Mouse (Mus musculus): ENCODE measurements at regions not wholly inside any gene's neighbourhood (a gene's known extent, or its start where the extent isn't known, plus 50 kb on each side); places are given as distances from the start of the nearest gene placed in this dataset.

- no peak for DNase-seq (ENCODE audit: low read depth)
These were observed 90.7 kb upstream of the Usp24 start for GRCm38 (mm10) chr4:106225184-106225862.

DNA sequence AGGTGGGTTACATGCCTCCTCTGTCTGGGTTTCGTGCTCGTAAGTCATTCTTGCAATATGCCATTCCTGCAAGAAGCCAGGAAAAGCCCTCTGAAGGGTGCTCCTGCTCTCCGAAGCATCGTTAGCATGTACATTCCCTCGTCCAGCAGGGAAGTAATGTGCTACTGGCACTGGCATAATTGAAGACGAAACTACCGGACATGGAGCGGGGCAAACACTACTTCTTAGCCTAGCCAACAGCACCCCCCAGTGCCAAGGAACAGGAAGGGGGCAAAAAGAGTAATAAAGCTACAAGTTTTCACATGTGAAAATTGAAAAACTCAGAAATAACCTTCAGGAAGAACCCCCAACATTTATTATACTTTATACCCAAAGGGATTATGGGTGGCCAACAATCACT lies 88.6 kb upstream of the Usp24 start:
- DNase-seq (ENCODE audit: low read depth): no peak

- DNase-seq (ENCODE audit: low read depth): no peak
These were observed 87.5 kb upstream of the Usp24 start for GRCm38 (mm10) chr4:106228534-106228933.

GRCm38 (mm10) chr4:106229526-106229925 lies 86.5 kb upstream of the Usp24 start:
- DNase-seq (ENCODE audit: low read depth): no peak

DNA sequence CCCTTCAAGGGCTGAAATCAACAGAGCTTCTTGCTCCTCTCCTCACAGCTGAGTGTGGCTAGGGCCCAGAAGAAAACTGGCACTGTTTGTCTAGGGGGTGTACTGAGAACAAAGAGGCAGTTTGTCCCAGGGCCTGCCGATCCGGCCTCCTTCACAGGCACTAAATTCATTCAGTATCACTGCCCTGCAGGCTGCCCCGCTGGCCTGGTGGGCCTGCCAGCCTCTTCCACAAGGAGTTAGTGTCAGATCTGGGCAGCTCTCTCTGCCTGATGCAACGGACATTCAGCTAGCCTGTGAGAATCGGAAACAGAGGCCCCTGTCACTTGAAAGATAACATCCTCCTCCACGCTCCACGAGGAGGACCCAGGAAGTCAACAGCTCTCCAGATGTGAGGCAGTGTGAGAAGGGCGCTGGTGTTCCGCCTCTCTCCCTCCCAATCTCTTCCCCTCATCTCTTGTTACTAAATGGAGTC lies 83.5 kb upstream of the Usp24 start:
- no peak for DNase-seq (ENCODE audit: low read depth)

DNA sequence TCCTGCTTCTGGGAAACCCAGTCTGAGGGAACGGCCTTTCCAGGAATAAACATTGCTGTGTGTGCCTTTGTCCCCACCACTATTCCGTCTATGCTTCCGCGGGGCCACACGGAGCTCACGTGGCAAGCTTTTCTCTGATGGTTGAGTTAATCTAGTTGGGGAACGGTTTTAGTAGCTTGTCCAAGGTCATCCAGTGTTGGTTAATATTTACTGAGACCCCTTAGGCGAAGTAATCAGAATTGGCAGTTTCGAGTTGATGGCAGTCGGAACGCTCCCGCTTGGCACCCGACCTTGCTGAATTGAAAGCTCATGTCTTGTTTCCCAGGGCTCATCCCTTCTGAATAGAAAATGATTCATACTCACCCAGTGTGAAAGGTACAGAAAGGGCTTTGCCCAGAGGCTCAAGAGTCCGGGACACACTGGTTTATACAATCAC lies 71.6 kb upstream of the Usp24 start:
- DNase-seq (ENCODE audit: low read depth): no peak

- DNase-seq (ENCODE audit: low read depth): no peak
These were observed 71.0 kb upstream of the Usp24 start for GRCm38 (mm10) chr4:106244826-106245510.

DNA sequence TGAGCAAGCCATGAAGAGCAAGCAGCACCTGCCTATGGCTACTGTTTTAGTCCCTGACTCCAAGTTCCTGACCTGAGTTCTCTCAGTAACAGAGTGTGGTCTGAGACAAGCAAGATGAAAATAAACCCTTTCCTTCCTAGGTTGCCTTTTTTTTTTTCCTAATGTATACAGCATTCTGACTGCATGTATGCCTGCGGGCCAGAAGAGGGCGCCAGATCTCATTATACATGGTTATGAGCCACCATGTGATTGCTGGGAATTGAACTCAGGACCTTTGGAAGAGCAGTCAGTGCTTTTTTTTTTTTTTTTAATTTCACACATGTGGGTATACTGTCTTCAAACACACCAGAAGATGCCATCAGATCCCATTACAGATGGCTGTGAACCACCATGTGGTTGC lies 69.3 kb upstream of the Usp24 start:
- no peak for DNase-seq (ENCODE audit: low read depth)

DNA sequence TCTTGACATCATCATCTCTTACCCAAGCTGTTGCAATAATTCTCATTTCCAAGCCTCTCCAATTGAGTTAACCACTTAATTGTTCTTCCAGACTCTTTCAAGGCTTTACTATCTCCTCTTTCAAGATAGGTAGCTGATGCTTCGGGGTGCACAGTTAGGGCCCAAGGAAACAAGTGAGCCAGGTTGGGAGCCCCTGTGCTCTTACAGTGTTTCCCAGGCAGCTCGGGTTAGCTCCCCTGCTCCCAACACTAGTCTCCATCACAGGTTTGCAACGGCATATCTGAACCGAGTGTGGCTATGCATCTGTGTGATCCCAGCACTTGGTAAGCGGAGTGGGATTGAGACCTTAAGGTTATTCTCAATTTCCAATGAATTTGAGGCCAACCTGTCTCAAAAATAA lies 68.6 kb upstream of the Usp24 start:
- no peak for DNase-seq (ENCODE audit: low read depth)

- no peak for DNase-seq (ENCODE audit: low read depth)
These were observed 67.7 kb upstream of the Usp24 start for GRCm38 (mm10) chr4:106248272-106248671.

GRCm38 (mm10) chr4:106249028-106249782 lies 66.8 kb upstream of the Usp24 start:
- DNase-seq (ENCODE audit: low read depth): no peak

GRCm38 (mm10) chr4:106250048-106250447 lies 66.0 kb upstream of the Usp24 start:
- DNase-seq (ENCODE audit: low read depth): no peak

DNA sequence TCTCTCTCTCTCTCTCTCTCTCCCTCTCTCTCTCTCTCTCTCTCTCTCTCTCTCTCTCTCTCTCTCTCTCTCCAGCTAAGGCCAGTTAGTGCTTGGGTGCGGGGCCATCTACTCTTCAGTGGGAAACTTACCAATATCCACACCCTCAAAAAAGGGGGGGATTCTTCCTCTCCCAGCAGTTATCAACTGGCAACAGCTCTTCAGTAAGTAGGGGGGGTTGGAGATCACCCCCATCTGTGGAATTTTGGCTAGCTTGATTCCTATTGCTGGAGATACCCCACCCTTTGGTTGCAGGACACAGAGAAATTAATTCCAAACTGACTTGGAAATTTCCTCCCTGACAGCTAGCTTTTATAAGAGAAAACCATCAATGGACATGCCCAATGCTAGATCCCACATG lies 64.6 kb upstream of the Usp24 start:
- DNase-seq (ENCODE audit: low read depth): no peak

DNA sequence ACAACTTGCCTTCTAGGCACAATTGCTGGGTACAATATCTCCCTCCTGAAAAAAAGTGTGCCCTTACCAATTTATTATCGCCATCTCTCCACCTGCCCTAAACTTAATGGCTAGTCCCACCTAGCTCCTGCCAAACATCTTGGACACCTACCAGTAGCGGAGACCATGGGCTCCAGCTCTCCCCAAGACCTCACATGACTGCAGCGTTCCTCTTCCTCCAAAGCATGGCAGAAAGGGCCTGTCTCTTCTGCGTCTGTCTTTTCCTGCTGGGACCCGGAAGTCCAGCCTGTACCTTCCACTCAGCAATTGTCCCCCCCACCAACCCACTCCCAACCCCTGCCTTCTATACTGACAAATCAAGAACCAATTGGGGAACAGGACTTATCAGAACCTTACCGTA lies 63.1 kb upstream of the Usp24 start:
- no peak for DNase-seq (ENCODE audit: low read depth)

GRCm38 (mm10) chr4:106254761-106255475 lies 61.1 kb upstream of the Usp24 start:
- no peak for DNase-seq (ENCODE audit: low read depth)

GRCm38 (mm10) chr4:106255959-106256609 lies 59.9 kb upstream of the Usp24 start:
- peak; percentile 54 for DNase-seq (ENCODE audit: low read depth)

- no peak for DNase-seq (ENCODE audit: low read depth)
These were observed 54.6 kb upstream of the Usp24 start for GRCm38 (mm10) chr4:106261404-106261803.

- DNase-seq (ENCODE audit: low read depth): no peak
These were observed 54.0 kb upstream of the Usp24 start for GRCm38 (mm10) chr4:106261901-106262560.

DNA sequence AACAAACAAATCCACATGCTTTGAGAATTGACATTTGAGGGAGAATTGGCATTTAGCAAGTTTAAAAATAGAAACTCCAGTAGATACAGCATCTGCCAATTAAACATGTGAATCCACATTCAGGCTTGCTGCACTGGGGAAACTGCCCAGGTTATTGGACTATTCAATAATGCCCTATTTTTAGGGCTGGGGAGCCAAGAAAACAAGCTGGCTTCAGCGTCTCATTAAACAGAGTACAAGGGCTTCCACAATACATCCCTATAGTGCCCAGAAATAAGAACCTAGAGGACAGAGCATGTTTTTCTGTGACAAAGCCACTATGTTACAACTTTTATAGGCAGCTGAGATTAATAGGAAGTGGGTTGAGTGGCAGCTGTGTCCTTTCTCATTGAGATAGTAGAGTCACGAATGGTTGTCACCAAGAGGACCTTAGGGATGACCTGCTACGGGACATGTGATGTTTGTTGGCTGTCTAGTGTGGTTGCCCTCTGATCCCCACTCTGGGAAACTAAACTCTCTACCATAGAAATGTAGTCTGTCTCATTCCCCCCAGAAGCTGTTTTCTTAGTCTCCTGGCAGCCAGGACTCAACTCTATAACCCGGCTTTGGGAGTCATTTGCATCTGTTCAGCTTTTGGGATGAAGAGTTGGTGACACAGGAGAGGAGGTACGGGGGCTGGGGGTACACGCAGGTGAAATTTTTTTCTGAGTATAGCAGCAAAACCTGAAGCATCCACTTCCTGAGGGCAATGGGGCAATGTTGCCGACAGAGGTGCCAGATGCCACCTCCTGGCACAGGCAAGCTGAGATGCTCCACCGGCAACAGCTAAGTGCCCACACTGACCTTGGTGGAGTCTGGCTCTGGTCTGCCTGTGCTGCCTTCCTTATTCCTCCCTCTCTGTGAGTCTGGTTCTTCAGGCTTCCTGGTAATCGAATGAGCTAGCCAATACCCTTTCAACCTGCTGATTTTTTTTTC lies 53.0 kb upstream of the Usp24 start:
- no peak for DNase-seq (ENCODE audit: low read depth)
